Mouse (Mus musculus): ENCODE measurements around the gene Igf1r.

- TF ChIP-seq POLR2A (IDR thresholded peaks at IDR 0.05; ENCODE audit: low read depth, low read length) (no peak), CTCF (IDR thresholded peaks at IDR 0.05; ENCODE audit: extremely low read depth, insufficient read depth, insufficient read length, insufficient replicate concordance) (no peak)
Observed at GRCm38 (mm10) chr7:68153269-68153668, 200.6 kb downstream of the Igf1r start.

Measured in spleen, adult 2 months (tissue).